Mouse (Mus musculus) kidney, embryonic 16.5 days (tissue): ENCODE measurements around the gene Tsfm. TPM values are rescaled to one million over a fixed set of nuclear protein-coding genes. Genes with fewer than 3 reads are reported as not detected.

Experiments
- ATAC-seq: fragments of 200-750 bp; cut with Nextera tagmentation; 2 replicates; pipeline ENCODE4 v1.8.0; 2017; ENCODE audit warnings: moderate TSS enrichment; ENCODE audit not compliant: low FRiP score, low TSS enrichment
- H3K27ac ChIP-seq: fragments of 300-500 bp; sonication (generic); 2 replicates; pipeline ENCODE4 v1.5.1; 2014; ENCODE audit warnings: low read length
- H3K27me3 ChIP-seq: fragments of 300-500 bp; sonication (generic); 2 replicates; pipeline ENCODE4 v1.6.1; 2014; ENCODE audit warnings: low read length, control low read depth, mixed read lengths; ENCODE audit not compliant: insufficient read depth
- H3K36me3 ChIP-seq: fragments of 300-500 bp; sonication (generic); 2 replicates; pipeline ENCODE4 v1.6.1; 2014; ENCODE audit warnings: low read length, control low read depth, mixed read lengths; ENCODE audit not compliant: insufficient read depth
- H3K4me1 ChIP-seq: fragments of 300-500 bp; sonication (generic); 2 replicates; pipeline ENCODE4 v1.6.1; 2014; ENCODE audit warnings: low read length, control low read depth, mixed read lengths; ENCODE audit not compliant: insufficient read depth
- H3K4me2 ChIP-seq: fragments of 300-500 bp; sonication (generic); replicated peaks from 2 replicates; pipeline ENCODE4 v1.6.1; 2014; ENCODE audit warnings: low read depth, low read length
- H3K4me3 ChIP-seq: fragments of 300-500 bp; sonication (generic); 2 replicates; pipeline ENCODE4 v1.5.1; 2014; ENCODE audit warnings: mild to moderate bottlenecking, low read length
- H3K9ac ChIP-seq: fragments of 300-500 bp; sonication (generic); replicated peaks from 2 replicates; pipeline ENCODE4 v1.6.1; 2014; ENCODE audit warnings: low read length
- H3K9me3 ChIP-seq: fragments of 300-500 bp; sonication (generic); 2 replicates; pipeline ENCODE4 v1.6.1; 2016; ENCODE audit warnings: low read length, control low read depth
- WGBS: fragments of 180-500 bp; shearing (Covaris S2); extraction: QIAGEN DNeasy Blood & Tissue Kit; methylation state at CpG from one replicate; pipeline ENCODE4 v1.1.7; 2014; 5-methylcytosine and 5-hydroxymethylcytosine counted together
- polyA plus RNA-seq: library from polyadenylated mRNA; unstranded; fragments of >200 nt; fragmentation: Nextera tagmentation; extraction: Ambion mirVana; gene quantifications from 2 replicates; pipeline ENCODE4 v1.2.1, GENCODE M21; 2015

Tsfm gene
- polyA plus RNA-seq, 1 experiment from 2014 or later, result 102 TPM

DNA sequence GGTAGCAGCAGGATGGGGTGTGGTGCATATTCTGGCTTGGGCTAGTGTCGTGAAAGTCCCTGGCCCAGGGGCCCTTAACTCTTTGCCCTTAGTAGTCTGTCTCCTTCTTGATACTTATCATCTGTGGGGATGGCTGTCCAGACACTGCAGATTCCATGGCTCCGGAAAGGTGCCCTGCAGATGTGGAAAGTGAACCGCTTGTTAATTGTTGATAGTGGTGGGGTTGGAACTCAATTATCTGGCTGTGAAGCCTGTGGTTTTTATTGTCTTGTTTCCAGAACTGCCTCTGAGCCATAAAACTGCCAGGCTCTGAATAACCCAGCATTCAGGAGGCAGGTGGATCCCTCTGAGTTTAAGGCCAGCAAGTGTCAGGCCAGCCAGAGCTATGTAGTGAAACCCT, 39.0 kb downstream of the Tsfm start:
- Histone ChIP-seq H3K9me3 (no peaks in the 10 kb centered on the region), H3K4me1 (peaks cover 36% of the 10 kb centered on the region), H3K4me2 (no peak overlapping the region), H3K4me3 (no peak overlapping the region), H3K36me3 (peaks cover 47% of the 10 kb centered on the region), H3K9ac (no peak overlapping the region), H3K27ac (no peak overlapping the region), H3K27me3 (no peaks in the 10 kb centered on the region)
- no peak for ATAC-seq
- WGBS, result 46% methylated on average over 3 of the region's 3 CpGs

GRCm38 (mm10) chr10:126990313-126991056, 40.2 kb downstream of the Tsfm start:
- Histone ChIP-seq H3K4me1 (peaks cover 48% of the 10 kb centered on the region), H3K4me3 (no peak overlapping the region), H3K27ac (0 out of 2 replicates have a peak overlapping the region, but pooled peaks have one; percentile 17), H3K9me3 (no peaks in the 10 kb centered on the region), H3K36me3 (peaks cover 40% of the 10 kb centered on the region), H3K9ac (no peak overlapping the region; the same call in 1 of the 2 replicates), H3K4me2 (no peak overlapping the region), H3K27me3 (no peaks in the 10 kb centered on the region)
- 57% methylated on average over 7 of the region's 7 CpGs for WGBS
- ATAC-seq, result peak; percentile 72; the same call in 1 of the 2 replicates

GRCm38 (mm10) chr10:126988513-126989165, 42.0 kb downstream of the Tsfm start:
- Histone ChIP-seq H3K4me3 (no peak overlapping the region), H3K4me2 (no peak overlapping the region), H3K4me1 (peaks cover 66% of the 10 kb centered on the region), H3K27me3 (no peaks in the 10 kb centered on the region), H3K9me3 (no peaks in the 10 kb centered on the region), H3K36me3 (peaks cover 21% of the 10 kb centered on the region), H3K27ac (peak overlapping the region; percentile 91; the same call in 1 of the 2 replicates), H3K9ac (0 out of 2 replicates have a peak overlapping the region, but pooled peaks have one; percentile 26)
- no peak for ATAC-seq
- WGBS, result 62% methylated on average over 5 of the region's 5 CpGs

DNA sequence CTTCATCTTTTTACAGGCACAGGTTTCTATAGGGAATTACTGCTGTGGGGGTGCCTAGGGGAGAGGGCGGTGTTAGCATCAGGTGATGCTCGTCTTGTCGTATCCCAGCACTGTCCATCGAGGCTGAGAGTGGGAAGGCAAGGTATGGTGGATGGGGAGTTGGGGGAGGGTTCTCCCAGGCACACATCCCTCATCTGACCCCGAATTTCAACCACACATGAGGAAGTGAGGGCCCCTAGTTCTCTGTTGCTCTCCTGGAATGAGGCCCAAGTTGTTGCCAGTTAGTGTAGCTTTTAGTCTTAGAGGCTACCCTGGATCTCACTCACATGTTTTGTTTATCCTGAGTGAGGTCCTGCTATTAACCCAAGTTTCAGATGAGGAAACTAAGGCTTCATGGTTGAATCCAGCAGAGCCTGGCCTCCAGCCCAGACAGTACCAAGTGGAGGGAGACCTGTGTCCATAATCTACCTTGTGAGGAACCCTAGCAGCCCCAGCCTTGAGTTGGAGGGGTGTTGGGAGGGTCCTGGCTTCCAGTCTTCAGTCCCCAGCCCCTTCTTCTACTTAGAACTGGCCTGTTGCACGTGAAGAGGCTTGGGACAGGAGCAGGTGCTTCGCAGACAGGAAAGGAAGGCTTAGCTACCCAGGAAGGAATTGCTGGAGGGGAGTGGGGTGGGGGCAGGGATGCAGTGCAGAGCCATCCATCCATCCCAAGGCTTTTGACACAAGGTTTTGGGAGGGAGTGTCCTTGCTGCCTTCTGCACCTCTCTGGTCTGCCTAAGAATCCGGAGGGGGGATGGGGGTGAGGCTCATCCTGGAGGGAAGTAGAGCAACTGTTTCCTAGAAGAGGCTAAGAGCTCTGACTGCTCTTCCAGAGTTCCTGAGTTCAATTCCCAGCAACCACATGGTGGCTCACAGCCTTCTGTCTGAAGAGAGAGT, 43.2 kb downstream of the Tsfm start:
- Histone ChIP-seq H3K36me3 (peaks cover 12% of the 10 kb centered on the region), H3K9ac (peak overlapping the region; percentile 41), H3K27me3 (no peaks in the 10 kb centered on the region), H3K9me3 (no peaks in the 10 kb centered on the region), H3K27ac (peak overlapping the region; percentile 91), H3K4me2 (peak overlapping the region; percentile 36), H3K4me1 (peaks cover 78% of the 10 kb centered on the region), H3K4me3 (peak overlapping the region; percentile 7)
- 49% methylated on average over 8 of the region's 8 CpGs for WGBS
- ATAC-seq, result no peak

DNA sequence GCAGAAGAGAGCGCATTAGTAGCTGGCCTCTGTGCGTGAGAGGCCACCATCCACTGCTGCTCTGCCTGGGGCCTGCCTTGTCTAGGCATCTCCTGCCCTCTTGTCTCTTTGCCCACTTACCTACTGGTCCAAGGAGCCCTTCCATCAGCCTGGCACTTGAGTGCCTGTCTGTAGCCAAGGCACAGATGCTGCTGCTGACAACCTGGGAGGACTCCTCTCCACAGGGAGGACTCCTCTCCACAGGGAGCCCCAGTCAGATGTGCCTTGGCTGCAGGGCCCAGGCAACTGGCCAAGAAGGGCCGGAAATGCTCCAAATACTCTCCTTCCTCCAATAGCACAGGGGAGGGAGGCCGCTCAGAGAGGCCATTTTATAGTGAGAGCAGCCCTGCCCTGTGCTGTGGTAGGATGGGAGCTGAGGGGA, 44.1 kb downstream of the Tsfm start:
- H3K27me3 ChIP-seq, result no peaks in the 10 kb centered on the region
- peak overlapping the region; percentile 91 for H3K27ac ChIP-seq
- ATAC-seq, result peak; percentile 78
- peak overlapping the region; percentile 7 for H3K4me3 ChIP-seq
- H3K4me2 ChIP-seq, result peak overlapping the region; percentile 36
- H3K9ac ChIP-seq, result peak overlapping the region; percentile 41
- no peaks in the 10 kb centered on the region for H3K9me3 ChIP-seq
- WGBS, result 43% methylated on average over 4 of the region's 4 CpGs
- H3K4me1 ChIP-seq, result peaks cover 87% of the 10 kb centered on the region
- H3K36me3 ChIP-seq, result peaks cover 5% of the 10 kb centered on the region; the same call in 1 of the 2 replicates

GRCm38 (mm10) chr10:126985579-126985978, 45.1 kb downstream of the Tsfm start:
- Histone ChIP-seq H3K36me3 (peaks cover 3% of the 10 kb centered on the region; the same call in 1 of the 2 replicates), H3K4me1 (peaks cover 91% of the 10 kb centered on the region), H3K9ac (no peak overlapping the region), H3K27ac (peak overlapping the region; percentile 91), H3K4me2 (peak overlapping the region; percentile 97; the same call in 1 of the 2 replicates), H3K4me3 (no peak overlapping the region), H3K9me3 (no peaks in the 10 kb centered on the region), H3K27me3 (no peaks in the 10 kb centered on the region)
- 89% methylated on average over 9 of the region's 9 CpGs for WGBS
- no peak for ATAC-seq

GRCm38 (mm10) chr10:126985127-126985526, 45.5 kb downstream of the Tsfm start:
- peak overlapping the region; percentile 61 for H3K27ac ChIP-seq
- WGBS, result 67% methylated on average over 4 of the region's 4 CpGs
- no peak for ATAC-seq

DNA sequence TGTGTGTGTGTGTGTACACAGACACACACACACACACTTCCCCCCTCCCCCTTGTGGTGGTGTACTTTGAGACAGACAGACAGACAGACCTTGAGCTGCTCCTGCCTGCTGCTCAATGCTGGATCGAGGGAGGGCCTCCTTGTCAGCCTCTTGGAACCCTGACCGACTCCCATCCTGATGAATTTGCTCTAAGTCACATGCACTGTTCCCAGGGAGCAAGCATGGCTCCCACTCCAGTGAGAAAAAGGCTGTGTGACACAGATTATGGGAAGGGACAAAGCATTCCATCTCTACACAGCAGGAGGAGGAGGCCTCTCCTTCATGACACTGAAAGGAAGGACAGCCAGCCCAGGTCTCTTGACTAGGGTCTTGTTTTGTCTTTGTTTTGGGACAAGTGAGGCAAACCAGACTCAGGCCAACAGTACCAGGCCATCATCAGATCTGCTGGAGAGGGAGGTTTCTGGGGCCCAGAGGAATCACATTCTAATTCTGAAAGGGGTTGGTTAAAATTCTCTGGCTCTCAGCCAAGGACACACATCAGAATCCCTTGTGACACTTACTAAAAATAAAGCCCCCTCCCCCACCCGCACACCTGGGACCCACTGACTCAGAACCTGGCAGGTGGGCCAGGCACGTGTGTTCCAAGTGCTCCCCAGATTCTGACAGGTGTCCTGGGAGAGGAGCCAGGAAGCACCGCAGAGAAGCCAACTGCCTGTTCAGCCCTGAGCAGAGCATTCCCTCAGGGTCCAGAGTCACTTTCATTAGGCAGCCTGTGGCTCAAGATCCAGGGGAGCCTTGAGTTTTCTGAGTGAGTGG, 46.2 kb downstream of the Tsfm start:
- H3K4me2 ChIP-seq, result peak overlapping the region; percentile 97
- peaks cover 85% of the 10 kb centered on the region for H3K4me1 ChIP-seq
- ATAC-seq, result no peak
- no peak overlapping the region for H3K4me3 ChIP-seq
- H3K9ac ChIP-seq, result peak overlapping the region; percentile 31
- H3K36me3 ChIP-seq, result peaks cover 3% of the 10 kb centered on the region; the same call in 1 of the 2 replicates
- H3K9me3 ChIP-seq, result no peaks in the 10 kb centered on the region
- peak overlapping the region; percentile 61 for H3K27ac ChIP-seq
- WGBS, result 20% methylated on average over 5 of the region's 5 CpGs
- H3K27me3 ChIP-seq, result no peaks in the 10 kb centered on the region

More at GRCm38 (mm10) chr10:126985127-126985526, 45.5 kb downstream of the Tsfm start:
- Histone ChIP-seq H3K4me1 (peaks cover 87% of the 10 kb centered on the region), H3K36me3 (peaks cover 3% of the 10 kb centered on the region; the same call in 1 of the 2 replicates), H3K4me2 (peak overlapping the region; percentile 97; the same call in 1 of the 2 replicates), H3K9me3 (no peaks in the 10 kb centered on the region), H3K9ac (0 out of 2 replicates have a peak overlapping the region, but pooled peaks have one; percentile 31), H3K4me3 (no peak overlapping the region), H3K27me3 (no peaks in the 10 kb centered on the region)
